Mouse (Mus musculus) limb, embryonic 12.5 days (tissue): ENCODE measurements at regions not wholly inside any gene's neighbourhood (a gene's known extent, or its start where the extent isn't known, plus 50 kb on each side); places are given as distances from the start of the nearest gene placed in this dataset.

Experiments
- ATAC-seq: fragments of 200-750 bp; cut with Nextera tagmentation; 2 replicates; pipeline ENCODE4 v1.8.0; 2017; ENCODE audit warnings: low read depth, moderate TSS enrichment; ENCODE audit not compliant: insufficient number of reproducible peaks, insufficient read depth, low FRiP score, low TSS enrichment
- H3K27ac ChIP-seq: fragments of 300-500 bp; sonication (generic); 2 replicates; pipeline ENCODE4 v1.5.1; 2016; ENCODE audit warnings: mild to moderate bottlenecking, moderate library complexity
- H3K27me3 ChIP-seq: fragments of 300-500 bp; sonication (generic); 2 replicates; pipeline ENCODE4 v1.6.1; 2016; ENCODE audit warnings: mild to moderate bottlenecking, moderate library complexity
- H3K36me3 ChIP-seq: fragments of 300-500 bp; sonication (generic); 2 replicates; pipeline ENCODE4 v1.6.1; 2016; ENCODE audit warnings: mild to moderate bottlenecking, moderate library complexity
- H3K4me1 ChIP-seq: fragments of 300-500 bp; sonication (generic); replicated peaks from 2 replicates; pipeline ENCODE4 v1.6.1; 2016
- H3K4me2 ChIP-seq: fragments of 300-500 bp; sonication (generic); 2 replicates; pipeline ENCODE4 v1.6.1; 2016; ENCODE audit warnings: mild to moderate bottlenecking, moderate library complexity
- H3K4me3 ChIP-seq: fragments of 300-500 bp; sonication (generic); replicated peaks from 2 replicates; pipeline ENCODE4 v1.5.1; 2016; ENCODE audit warnings: mild to moderate bottlenecking
- H3K9ac ChIP-seq: fragments of 300-500 bp; sonication (generic); replicated peaks from 2 replicates; pipeline ENCODE4 v1.6.1; 2016; ENCODE audit warnings: mild to moderate bottlenecking, moderate library complexity
- H3K9me3 ChIP-seq: fragments of 300-500 bp; sonication (generic); 2 replicates; pipeline ENCODE4 v1.6.1; 2016; ENCODE audit warnings: mild to moderate bottlenecking, moderate library complexity
- WGBS: fragments of 180-500 bp; shearing (Covaris S2); methylation state at CpG from one replicate; pipeline ENCODE4 v1.1.7; 2016; 5-methylcytosine and 5-hydroxymethylcytosine counted together

DNA sequence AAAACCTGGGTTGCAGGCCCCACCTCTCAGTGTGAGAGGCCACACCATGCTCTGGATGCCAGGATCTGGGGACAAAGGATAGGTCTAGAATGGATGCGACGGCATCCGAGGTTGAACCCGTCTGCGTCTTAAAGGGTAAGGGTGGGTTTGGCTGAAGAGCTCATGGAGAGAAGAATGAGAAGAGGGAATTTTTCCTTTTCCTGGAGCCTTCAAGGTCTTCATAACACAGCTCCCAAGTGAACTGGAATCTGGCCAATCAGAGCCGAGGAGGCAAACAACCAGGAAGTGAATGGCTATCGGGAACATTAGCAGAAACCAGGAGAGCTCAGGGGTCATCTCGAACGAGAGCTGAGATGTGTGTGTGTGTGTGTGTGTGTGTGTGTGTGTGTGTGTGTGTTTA, 320.1 kb downstream of the Med13l start:
- Histone ChIP-seq H3K9me3 (no peaks in the 10 kb centered on the region), H3K9ac (no peak overlapping the region), H3K4me3 (no peak overlapping the region), H3K27me3 (peaks cover 70% of the 10 kb centered on the region), H3K4me2 (no peak overlapping the region), H3K27ac (0 out of 2 replicates have a peak overlapping the region, but pooled peaks have one; percentile 23), H3K36me3 (no peaks in the 10 kb centered on the region), H3K4me1 (peaks cover 20% of the 10 kb centered on the region)
- no peak for ATAC-seq
- 74% methylated on average over 9 of the region's 9 CpGs for WGBS

GRCm38 (mm10) chr5:118881886-118882285, 321.4 kb downstream of the Med13l start:
- H3K27ac ChIP-seq, result no peak overlapping the region
- H3K9ac ChIP-seq, result no peak overlapping the region
- H3K4me3 ChIP-seq, result no peak overlapping the region
- H3K4me1 ChIP-seq, result peaks cover 26% of the 10 kb centered on the region
- H3K36me3 ChIP-seq, result no peaks in the 10 kb centered on the region
- H3K27me3 ChIP-seq, result peaks cover 69% of the 10 kb centered on the region
- 91% methylated on average over 8 of the region's 8 CpGs for WGBS
- H3K4me2 ChIP-seq, result no peak overlapping the region
- no peak for ATAC-seq
- H3K9me3 ChIP-seq, result no peaks in the 10 kb centered on the region

DNA sequence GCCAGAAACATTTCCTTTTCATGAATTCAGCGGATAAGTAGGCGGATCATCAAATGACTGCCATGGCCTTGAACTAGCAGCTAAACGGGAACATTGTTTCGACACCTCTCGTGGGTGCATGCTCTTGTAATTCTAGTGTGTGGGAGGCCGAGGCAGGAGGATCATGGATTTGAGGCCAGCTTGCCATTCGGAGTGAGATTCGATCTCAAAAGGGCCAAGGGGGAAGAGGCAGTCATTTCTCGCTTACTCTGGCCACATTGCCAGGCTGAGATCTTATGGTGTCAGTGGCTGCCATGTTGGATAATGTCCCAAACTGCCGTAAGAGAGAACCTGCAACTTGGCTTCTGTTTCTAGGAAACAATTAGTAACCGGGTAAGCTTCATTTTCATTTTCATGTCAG, 327.7 kb downstream of the Med13l start:
- no peak for ATAC-seq
- H3K27me3 ChIP-seq, result peaks cover 31% of the 10 kb centered on the region
- no peaks in the 10 kb centered on the region for H3K36me3 ChIP-seq
- peaks cover 12% of the 10 kb centered on the region; the same call in 1 of the 2 replicates for H3K4me1 ChIP-seq
- no peak overlapping the region for H3K4me2 ChIP-seq
- no peaks in the 10 kb centered on the region for H3K9me3 ChIP-seq
- H3K9ac ChIP-seq, result no peak overlapping the region
- 88% methylated on average over 11 of the region's 11 CpGs for WGBS
- H3K27ac ChIP-seq, result no peak overlapping the region
- no peak overlapping the region for H3K4me3 ChIP-seq

- Histone ChIP-seq H3K9ac (no peak overlapping the region), H3K4me1 (peaks cover 9% of the 10 kb centered on the region; the same call in 1 of the 2 replicates), H3K27ac (no peak overlapping the region), H3K27me3 (peaks cover 12% of the 10 kb centered on the region), H3K36me3 (no peaks in the 10 kb centered on the region), H3K4me3 (no peak overlapping the region), H3K4me2 (no peak overlapping the region), H3K9me3 (no peaks in the 10 kb centered on the region)
- no peak for ATAC-seq
- 66% methylated on average over 6 of the region's 6 CpGs for WGBS
These were observed 330.7 kb downstream of the Med13l start for GRCm38 (mm10) chr5:118891131-118891530.

GRCm38 (mm10) chr5:118908224-118908623, 347.7 kb downstream of the Med13l start:
- 19% methylated on average over 7 of the region's 7 CpGs for WGBS
- Histone ChIP-seq H3K4me3 (no peak overlapping the region), H3K4me2 (no peak overlapping the region), H3K27ac (no peak overlapping the region), H3K4me1 (peaks cover 3% of the 10 kb centered on the region; the same call in 1 of the 2 replicates), H3K27me3 (peaks cover 16% of the 10 kb centered on the region), H3K36me3 (no peaks in the 10 kb centered on the region), H3K9ac (no peak overlapping the region), H3K9me3 (peaks cover 6% of the 10 kb centered on the region)
- no peak for ATAC-seq

GRCm38 (mm10) chr5:118909756-118910155, 349.3 kb downstream of the Med13l start:
- WGBS, result 78% methylated on average over 6 of the region's 6 CpGs
- Histone ChIP-seq H3K4me2 (no peak overlapping the region), H3K9me3 (no peaks in the 10 kb centered on the region), H3K36me3 (no peaks in the 10 kb centered on the region), H3K9ac (no peak overlapping the region), H3K4me1 (peaks cover 9% of the 10 kb centered on the region; the same call in 1 of the 2 replicates), H3K27me3 (peaks cover 16% of the 10 kb centered on the region), H3K27ac (no peak overlapping the region), H3K4me3 (no peak overlapping the region)
- no peak for ATAC-seq

DNA sequence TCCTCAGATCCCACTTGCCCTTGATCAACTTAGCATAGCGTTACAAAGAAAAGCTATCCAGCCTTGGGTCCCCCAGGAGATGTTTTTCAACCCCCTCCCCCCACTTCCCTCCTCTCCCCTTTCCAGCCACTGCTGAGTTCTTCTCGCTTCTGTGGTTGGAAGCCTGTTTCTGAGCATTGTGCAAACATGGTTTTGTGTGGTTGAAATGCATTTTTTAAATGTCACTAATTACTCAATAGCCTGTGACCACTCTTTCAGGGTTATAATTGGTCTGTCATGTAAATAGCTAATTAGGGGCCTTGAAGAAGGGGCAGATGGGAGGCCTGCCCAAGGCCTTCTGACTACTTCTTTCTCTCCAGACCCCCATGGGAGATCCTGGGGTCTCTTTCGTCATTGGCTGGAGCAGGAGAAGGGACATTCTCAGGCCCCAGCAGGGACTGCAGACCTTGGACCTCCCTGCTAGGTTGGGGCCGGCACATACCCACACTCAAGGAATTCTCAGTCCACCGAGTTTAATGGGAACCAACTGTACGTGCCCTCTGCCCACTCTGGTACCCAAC, 353.8 kb downstream of the Med13l start:
- ATAC-seq, result no peak

GRCm38 (mm10) chr5:118923357-118923756, 362.9 kb downstream of the Med13l start:
- ATAC-seq, result no peak
- H3K9ac ChIP-seq, result no peak overlapping the region
- no peak overlapping the region for H3K27ac ChIP-seq
- H3K27me3 ChIP-seq, result peaks cover 74% of the 10 kb centered on the region
- no peaks in the 10 kb centered on the region for H3K9me3 ChIP-seq
- no peaks in the 10 kb centered on the region for H3K36me3 ChIP-seq
- 88% methylated on average over 7 of the region's 7 CpGs for WGBS
- H3K4me2 ChIP-seq, result no peak overlapping the region
- H3K4me3 ChIP-seq, result no peak overlapping the region
- peaks cover 13% of the 10 kb centered on the region for H3K4me1 ChIP-seq

More for the DNA sequence above, 353.8 kb downstream of the Med13l start:
- WGBS, result 61% methylated on average over 6 of the region's 6 CpGs
- Histone ChIP-seq H3K4me1 (peaks cover 10% of the 10 kb centered on the region), H3K27ac (no peak overlapping the region), H3K36me3 (no peaks in the 10 kb centered on the region), H3K4me2 (no peak overlapping the region), H3K27me3 (peaks cover 9% of the 10 kb centered on the region), H3K9me3 (no peaks in the 10 kb centered on the region), H3K9ac (no peak overlapping the region), H3K4me3 (no peak overlapping the region)

DNA sequence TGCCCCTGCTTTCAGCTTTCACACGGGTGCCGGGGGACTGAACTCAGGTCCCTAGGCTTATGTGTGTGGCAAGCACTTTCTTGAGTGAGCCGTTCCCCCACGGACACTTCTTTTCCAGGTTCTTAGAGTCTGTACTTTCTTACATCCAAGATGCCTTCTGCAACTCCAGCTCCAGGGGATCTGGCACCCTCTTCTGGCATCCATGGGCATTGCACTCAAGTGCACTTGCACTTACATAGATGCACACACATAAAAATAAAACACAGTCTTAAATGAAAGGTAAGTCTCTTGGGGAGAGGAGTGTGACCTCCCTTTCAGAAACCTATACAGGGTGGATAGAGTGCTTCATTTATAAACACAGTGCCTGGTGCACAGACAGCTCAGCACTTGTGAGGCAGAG, 368.6 kb downstream of the Med13l start:
- no peaks in the 10 kb centered on the region for H3K36me3 ChIP-seq
- H3K9ac ChIP-seq, result no peak overlapping the region
- WGBS, result 96% methylated on average over 4 of the region's 4 CpGs
- no peak overlapping the region for H3K4me2 ChIP-seq
- H3K27ac ChIP-seq, result no peak overlapping the region
- H3K27me3 ChIP-seq, result peaks cover 88% of the 10 kb centered on the region
- peaks cover 9% of the 10 kb centered on the region; the same call in 1 of the 2 replicates for H3K9me3 ChIP-seq
- no peak overlapping the region for H3K4me3 ChIP-seq
- ATAC-seq, result no peak
- peaks cover 10% of the 10 kb centered on the region; the same call in 1 of the 2 replicates for H3K4me1 ChIP-seq

- Histone ChIP-seq H3K4me1 (peaks cover 10% of the 10 kb centered on the region; the same call in 1 of the 2 replicates), H3K4me3 (peak overlapping the region; percentile 34), H3K9me3 (peaks cover 9% of the 10 kb centered on the region; the same call in 1 of the 2 replicates), H3K36me3 (no peaks in the 10 kb centered on the region), H3K4me2 (peak overlapping the region; percentile 56), H3K9ac (peak overlapping the region; percentile 18; the same call in 1 of the 2 replicates), H3K27ac (no peak overlapping the region), H3K27me3 (peaks cover 85% of the 10 kb centered on the region)
- no peak for ATAC-seq
- WGBS, result 2% methylated on average over 23 of the region's 23 CpGs
These were observed 369.6 kb downstream of the Med13l start for GRCm38 (mm10) chr5:118929990-118930501.

DNA sequence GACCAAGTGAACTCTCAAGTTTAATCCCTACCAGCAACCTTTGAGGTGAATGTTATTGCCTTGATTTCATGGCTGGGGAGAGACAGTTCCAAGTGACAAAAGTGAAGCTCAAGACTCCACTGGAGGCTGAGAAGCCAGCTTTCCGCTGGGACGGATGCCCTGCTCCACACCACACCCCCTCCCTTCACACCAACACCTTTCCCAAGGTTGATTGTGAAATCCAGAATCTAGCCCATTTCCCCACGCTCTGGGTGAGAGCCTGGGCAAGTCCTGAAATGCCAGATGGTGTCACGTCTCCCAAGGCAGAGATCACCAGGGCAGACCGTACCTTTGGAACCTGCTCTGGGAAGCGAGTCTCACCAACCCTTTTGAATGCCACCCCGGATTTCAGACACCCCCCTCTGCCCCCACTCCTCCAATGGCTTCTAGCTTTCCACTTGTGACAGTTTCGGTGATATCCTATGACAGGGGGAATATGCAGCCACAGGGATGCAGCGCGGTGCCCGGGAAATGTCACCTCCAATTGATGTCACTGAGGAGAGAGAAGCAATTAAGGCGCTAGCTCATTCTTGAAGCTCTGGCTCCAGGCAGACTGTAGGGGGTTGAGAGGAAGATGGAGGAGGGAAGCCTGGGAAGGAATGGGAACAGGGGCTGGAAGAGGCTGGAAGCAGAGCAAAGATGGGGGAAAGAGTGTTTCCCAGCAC, 379.0 kb downstream of the Med13l start:
- Histone ChIP-seq H3K4me1 (peaks cover 18% of the 10 kb centered on the region; the same call in 1 of the 2 replicates), H3K4me3 (no peak overlapping the region), H3K27ac (no peak overlapping the region), H3K36me3 (no peaks in the 10 kb centered on the region), H3K9me3 (no peaks in the 10 kb centered on the region), H3K4me2 (no peak overlapping the region), H3K27me3 (peaks cover 83% of the 10 kb centered on the region), H3K9ac (no peak overlapping the region)
- WGBS, result 78% methylated on average over 12 of the region's 12 CpGs
- ATAC-seq, result no peak
